Mouse (Mus musculus) intestine, postnatal 0 days (tissue): ENCODE results near the gene Trim27. TPM values are rescaled to one million over a fixed set of nuclear protein-coding genes. Genes with fewer than 3 reads are reported as not detected.

Experiments used
- ATAC-seq: fragments of 200-750 bp; cut with Nextera tagmentation; 2 replicates; pipeline ENCODE4 v1.8.0; 2017; ENCODE audit warnings: mild to moderate bottlenecking, moderate TSS enrichment, moderate library complexity
- H3K27ac ChIP-seq: fragments of 300-500 bp; sonication (generic); 2 replicates; pipeline ENCODE4 v1.5.1; 2014; ENCODE audit warnings: mild to moderate bottlenecking, low read depth, low read length, moderate library complexity
- H3K27me3 ChIP-seq: fragments of 300-500 bp; sonication (generic); replicated peaks from 2 replicates; pipeline ENCODE4 v1.6.1; 2014; ENCODE audit warnings: low read length, mixed read lengths; ENCODE audit not compliant: control insufficient read depth, insufficient read depth
- H3K36me3 ChIP-seq: fragments of 300-500 bp; sonication (generic); 2 replicates; pipeline ENCODE4 v1.6.1; 2014; ENCODE audit warnings: mild to moderate bottlenecking, moderate library complexity; ENCODE audit not compliant: control insufficient read depth, insufficient read depth
- H3K4me1 ChIP-seq: fragments of 300-500 bp; sonication (generic); replicated peaks from 2 replicates; pipeline ENCODE4 v1.6.1; 2014; ENCODE audit warnings: antibody characterized with exemption, low read length, mixed read lengths; ENCODE audit not compliant: control insufficient read depth, insufficient read depth
- H3K4me2 ChIP-seq: fragments of 300-500 bp; sonication (generic); replicated peaks from 2 replicates; pipeline ENCODE4 v1.6.1; 2014; ENCODE audit warnings: low read depth, mild to moderate bottlenecking, moderate library complexity
- H3K4me3 ChIP-seq: fragments of 300-500 bp; sonication (generic); 2 replicates; pipeline ENCODE4 v1.5.1; 2014; ENCODE audit warnings: low read depth, low read length
- H3K9ac ChIP-seq: fragments of 300-500 bp; sonication (generic); 2 replicates; pipeline ENCODE4 v1.6.1; 2014; ENCODE audit warnings: mild to moderate bottlenecking, low read depth, low read length
- H3K9me3 ChIP-seq: fragments of 300-500 bp; sonication (generic); 2 replicates; pipeline ENCODE4 v1.6.1; 2016; ENCODE audit warnings: mixed run types; ENCODE audit not compliant: control insufficient read depth
- CTCF ChIP-seq: sonication (generic); IDR thresholded peaks from 2 replicates; pipeline ENCODE4 v1.5.1; 2016; ENCODE audit warnings: low read depth, mild to moderate bottlenecking, control low read depth, antibody characterized with exemption, moderate library complexity
- WGBS: fragments of 180-500 bp; shearing (Covaris S2); extraction: QIAGEN DNeasy Blood & Tissue Kit; methylation state at CpG from one replicate; pipeline ENCODE4 v1.1.7; 2014; 5-methylcytosine and 5-hydroxymethylcytosine counted together
- polyA plus RNA-seq: library from polyadenylated mRNA; unstranded; fragments of >200 nt; fragmentation: Nextera tagmentation; extraction: Ambion mirVana; gene quantifications from 2 replicates; pipeline ENCODE4 v1.2.1, GENCODE M21; 2015

Trim27 gene
- polyA plus RNA-seq, 1 experiment from 2014 or later = 53.2 TPM

DNA sequence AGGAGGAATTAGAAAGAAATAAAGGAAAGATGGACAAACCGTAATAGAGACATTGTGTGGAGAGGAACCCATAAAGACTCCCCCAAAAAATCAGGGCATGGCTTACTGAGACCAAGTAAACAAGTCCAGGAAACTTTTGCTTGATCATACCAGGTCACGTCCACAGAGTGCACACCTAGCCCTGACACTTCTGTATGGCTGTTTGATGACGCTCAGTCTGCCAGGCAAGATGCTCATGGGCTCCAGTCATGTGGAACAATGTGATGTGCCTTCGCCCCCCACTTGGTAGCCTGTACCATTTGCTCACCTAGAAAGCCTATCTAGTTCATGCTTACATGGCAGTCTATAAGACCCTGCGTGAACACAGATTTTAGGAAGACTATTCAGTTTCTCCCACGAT is 3.8 kb downstream of the Trim27 start:
- H3K4me2 ChIP-seq = no peak overlapping the region
- peaks cover 45% of the 10 kb centered on the region for H3K36me3 ChIP-seq
- no peaks in the 10 kb centered on the region; the same call in 1 of the 2 replicates for H3K4me1 ChIP-seq
- no peak overlapping the region for H3K4me3 ChIP-seq
- no peak for TF ChIP-seq CTCF
- H3K9me3 ChIP-seq = no peaks in the 10 kb centered on the region
- H3K27me3 ChIP-seq = no peaks in the 10 kb centered on the region
- 89% methylated on average over 6 of the region's 6 CpGs for WGBS
- H3K27ac ChIP-seq = no peak overlapping the region
- no peak overlapping the region for H3K9ac ChIP-seq
- no peak for ATAC-seq

DNA sequence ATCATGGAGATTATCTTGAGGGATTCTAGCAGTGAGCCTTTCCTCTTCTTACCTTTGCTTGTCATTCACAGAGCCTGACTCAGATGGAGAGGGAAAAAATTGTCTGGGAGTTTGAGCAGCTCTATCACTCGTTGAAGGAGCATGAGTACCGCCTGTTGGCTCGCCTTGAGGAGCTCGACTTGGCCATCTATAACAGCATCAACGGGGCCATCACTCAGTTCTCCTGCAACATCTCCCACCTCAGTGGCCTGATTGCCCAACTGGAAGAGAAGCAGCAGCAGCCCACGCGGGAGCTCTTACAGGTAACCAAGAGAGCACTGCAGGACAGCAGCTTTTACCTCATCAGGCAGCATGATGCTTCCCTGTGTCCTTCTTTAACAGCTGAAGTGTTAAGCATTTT is 4.4 kb downstream of the Trim27 start:
- Histone ChIP-seq H3K27ac (no peak overlapping the region), H3K4me1 (no peaks in the 10 kb centered on the region; the same call in 1 of the 2 replicates), H3K9me3 (no peaks in the 10 kb centered on the region), H3K4me3 (no peak overlapping the region), H3K9ac (no peak overlapping the region), H3K36me3 (peaks cover 51% of the 10 kb centered on the region), H3K27me3 (no peaks in the 10 kb centered on the region), H3K4me2 (no peak overlapping the region)
- ATAC-seq = no peak
- WGBS = 87% methylated on average over 7 of the region's 7 CpGs
- no peak for TF ChIP-seq CTCF

DNA sequence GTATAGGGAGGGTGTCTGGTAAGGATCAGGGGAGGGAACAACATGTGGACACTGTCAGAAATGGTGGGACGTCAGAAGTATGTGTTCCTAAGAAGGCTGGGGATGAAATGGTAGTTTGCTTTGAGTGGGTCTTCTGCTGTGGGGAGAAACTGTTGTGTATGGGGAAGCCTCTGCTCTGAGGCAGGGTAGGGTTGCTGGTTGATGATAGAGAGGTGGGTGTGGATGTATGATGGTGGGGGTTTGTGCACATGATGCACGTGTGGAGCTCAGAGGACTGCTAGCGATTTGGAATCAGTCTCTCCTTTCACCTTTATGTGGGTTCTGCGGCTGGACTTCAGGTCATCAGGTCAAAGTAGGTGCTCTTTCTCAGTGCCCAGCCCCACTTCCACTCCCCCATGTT is 6.3 kb downstream of the Trim27 start:
- H3K9ac ChIP-seq = peak overlapping the region; percentile 11; the same call in 1 of the 2 replicates
- no peaks in the 10 kb centered on the region for H3K9me3 ChIP-seq
- no peak for ATAC-seq
- no peaks in the 10 kb centered on the region for H3K27me3 ChIP-seq
- no peaks in the 10 kb centered on the region for H3K4me1 ChIP-seq
- H3K4me2 ChIP-seq = no peak overlapping the region
- no peak overlapping the region; the same call in 1 of the 2 replicates for H3K27ac ChIP-seq
- peaks cover 70% of the 10 kb centered on the region for H3K36me3 ChIP-seq
- 69% methylated on average over 4 of the region's 4 CpGs for WGBS
- no peak for TF ChIP-seq CTCF
- H3K4me3 ChIP-seq = no peak overlapping the region

DNA sequence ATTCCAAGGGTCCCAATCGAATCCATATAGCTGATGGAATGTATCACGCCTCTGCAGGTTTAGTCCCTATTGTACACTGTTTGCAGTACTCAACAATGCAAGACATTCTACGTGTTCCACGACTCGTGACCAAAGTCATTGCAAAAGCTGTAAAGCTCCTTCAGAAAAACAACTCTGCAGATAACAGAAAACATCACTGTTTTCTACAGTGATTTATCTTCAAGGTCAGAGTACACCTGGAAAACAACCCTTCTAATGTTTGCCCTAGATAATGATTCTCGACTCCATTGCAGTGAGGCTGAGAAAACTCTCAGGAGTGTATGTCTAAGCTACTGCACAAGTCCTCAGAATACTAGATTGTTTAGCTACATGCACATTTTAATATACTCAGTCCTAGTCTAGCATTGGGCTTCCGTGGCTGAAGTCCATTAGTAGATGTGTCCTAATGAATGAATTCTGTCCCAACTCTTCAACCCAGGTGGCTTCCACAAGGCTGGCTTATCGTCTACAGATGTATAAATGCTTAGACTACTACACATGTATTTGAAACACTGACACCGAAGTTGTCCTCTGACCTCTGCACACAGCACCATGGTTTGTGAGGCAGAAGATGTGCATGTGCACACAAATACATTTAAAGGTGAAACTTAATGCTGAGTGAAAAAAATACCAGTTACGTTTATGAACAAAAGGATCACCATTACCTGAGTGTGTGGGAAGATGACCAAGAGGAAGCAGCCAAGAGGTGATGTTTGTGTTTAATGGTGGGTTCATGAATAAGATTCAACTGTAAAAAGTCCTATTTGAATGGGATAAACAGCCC is 16.4 kb downstream of the Trim27 start:
- Histone ChIP-seq H3K36me3 (peaks cover 32% of the 10 kb centered on the region), H3K4me2 (peak overlapping the region; percentile 21), H3K4me3 (no peak overlapping the region), H3K27me3 (no peaks in the 10 kb centered on the region), H3K4me1 (no peaks in the 10 kb centered on the region; the same call in 1 of the 2 replicates), H3K9me3 (no peaks in the 10 kb centered on the region), H3K9ac (no peak overlapping the region), H3K27ac (peak overlapping the region; percentile 73)
- TF ChIP-seq CTCF = no peak
- ATAC-seq = peak; percentile 63
- 48% methylated on average over 10 of the region's 10 CpGs for WGBS

DNA sequence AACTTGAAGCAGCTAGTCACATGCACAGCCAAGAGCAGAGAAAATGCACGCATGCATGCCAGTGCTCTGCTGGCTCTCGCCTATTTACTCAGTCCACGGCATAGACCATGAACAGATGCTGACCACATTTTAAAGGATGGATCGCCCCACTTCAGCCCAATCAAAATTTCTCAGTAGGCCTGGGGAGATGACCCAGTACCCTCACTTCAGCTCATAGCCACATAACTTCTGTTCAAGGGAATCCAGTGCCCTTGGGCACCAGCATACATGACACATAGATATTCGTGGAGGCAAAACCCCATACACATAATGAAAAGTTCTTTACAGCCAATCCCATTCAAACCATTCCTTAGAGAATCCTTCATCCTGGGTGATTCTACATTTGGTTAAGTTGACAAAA is 18.5 kb downstream of the Trim27 start:
- Histone ChIP-seq H3K9me3 (no peaks in the 10 kb centered on the region), H3K4me3 (no peak overlapping the region), H3K27ac (no peak overlapping the region), H3K36me3 (peaks cover 12% of the 10 kb centered on the region), H3K4me2 (no peak overlapping the region), H3K4me1 (no peaks in the 10 kb centered on the region; the same call in 1 of the 2 replicates), H3K27me3 (no peaks in the 10 kb centered on the region), H3K9ac (no peak overlapping the region)
- TF ChIP-seq CTCF = no peak
- WGBS = 84% methylated on average over 5 of the region's 5 CpGs
- no peak for ATAC-seq

DNA sequence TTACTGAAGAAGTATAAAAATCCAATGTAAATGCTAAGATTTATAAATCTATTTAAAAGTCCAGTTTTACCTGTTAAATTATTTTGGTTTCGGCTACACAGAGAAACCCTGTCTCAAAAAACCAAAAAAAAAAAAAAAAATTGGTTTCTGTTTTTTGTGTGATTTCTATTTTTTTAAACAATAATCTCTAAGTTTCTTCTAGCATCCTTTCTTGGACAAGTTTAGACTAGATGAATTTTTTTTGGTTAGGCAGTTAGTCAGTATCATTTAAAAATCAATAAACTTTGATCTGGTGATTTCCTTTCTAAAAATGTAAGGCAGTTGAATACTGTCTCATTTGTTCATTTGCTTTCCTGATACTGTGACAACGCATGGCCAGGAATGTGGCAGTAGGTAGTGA is 19.1 kb downstream of the Trim27 start:
- Histone ChIP-seq H3K27ac (no peak overlapping the region), H3K27me3 (no peaks in the 10 kb centered on the region), H3K9me3 (0 out of 2 replicates have a peak, but pooled peaks cover 3% of the 10 kb centered on the region), H3K4me2 (no peak overlapping the region), H3K4me3 (no peak overlapping the region), H3K4me1 (no peaks in the 10 kb centered on the region; the same call in 1 of the 2 replicates), H3K36me3 (peaks cover 6% of the 10 kb centered on the region; the same call in 1 of the 2 replicates), H3K9ac (no peak overlapping the region)
- no peak for TF ChIP-seq CTCF
- 69% methylated on average over 2 of the region's 2 CpGs for WGBS
- no peak for ATAC-seq
